Mouse (Mus musculus) CD4-positive helper T cell, adult 2 months (primary cell): ENCODE measurements around the gene Engase.

Experiments
- DNase-seq: peaks from one replicate; pipeline ENCODE4 v3.0.0-alpha.2; 2012; ENCODE audit warnings: low read depth, missing footprints, low spot score

The Engase gene

DNA sequence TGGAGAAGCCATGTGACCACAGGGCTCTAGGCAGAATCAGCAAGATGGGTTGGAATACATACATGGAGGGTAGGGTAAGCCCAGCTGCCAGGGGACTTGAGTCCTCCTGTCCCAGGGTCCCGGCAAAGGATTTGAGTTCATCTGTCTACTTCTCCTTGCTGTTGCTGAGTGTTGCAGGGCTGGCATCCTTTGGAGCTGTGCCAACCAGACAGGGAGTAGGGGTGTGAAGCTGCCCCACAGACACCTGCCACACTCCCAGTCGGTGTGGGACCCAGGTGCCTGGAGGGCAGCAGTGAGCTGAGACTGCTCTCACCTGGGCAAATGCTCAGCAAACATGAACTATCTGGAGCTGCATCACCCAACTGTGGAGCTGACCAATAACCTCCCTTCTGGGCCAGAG is 44.3 kb downstream of the Engase start:
- DNase-seq: no peak

DNA sequence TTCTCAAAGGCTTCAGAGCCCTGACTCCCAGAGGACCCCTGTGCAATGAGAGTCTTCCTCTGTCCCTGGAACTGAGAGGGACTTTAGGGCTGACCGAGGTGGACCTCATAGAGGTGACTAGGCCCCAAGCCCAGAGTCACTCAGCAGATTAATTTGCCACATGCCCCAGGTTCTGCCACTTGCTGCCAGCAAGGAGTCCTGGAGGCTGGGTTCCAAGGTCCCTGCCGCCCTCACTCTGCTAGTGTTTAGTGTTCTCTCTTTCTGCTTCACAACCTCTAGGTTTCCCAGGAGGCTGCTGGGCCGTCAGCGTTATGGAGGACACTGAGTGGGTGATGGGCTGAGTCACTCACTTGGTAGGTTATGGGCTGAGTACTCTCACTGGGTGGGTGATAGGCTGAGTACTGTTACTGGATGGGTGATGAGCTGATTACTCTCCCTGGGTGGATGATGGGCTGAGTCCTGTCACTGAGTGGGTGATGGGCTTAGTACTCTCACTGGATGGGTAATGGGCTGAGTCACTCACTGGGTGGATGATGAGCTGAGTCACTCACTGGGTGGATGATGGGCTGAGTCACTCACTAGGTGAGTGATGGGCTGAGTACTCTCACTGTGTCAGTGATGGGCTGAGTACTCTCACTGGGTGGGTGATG is 47.0 kb downstream of the Engase start:
- DNase-seq: no peak

DNA sequence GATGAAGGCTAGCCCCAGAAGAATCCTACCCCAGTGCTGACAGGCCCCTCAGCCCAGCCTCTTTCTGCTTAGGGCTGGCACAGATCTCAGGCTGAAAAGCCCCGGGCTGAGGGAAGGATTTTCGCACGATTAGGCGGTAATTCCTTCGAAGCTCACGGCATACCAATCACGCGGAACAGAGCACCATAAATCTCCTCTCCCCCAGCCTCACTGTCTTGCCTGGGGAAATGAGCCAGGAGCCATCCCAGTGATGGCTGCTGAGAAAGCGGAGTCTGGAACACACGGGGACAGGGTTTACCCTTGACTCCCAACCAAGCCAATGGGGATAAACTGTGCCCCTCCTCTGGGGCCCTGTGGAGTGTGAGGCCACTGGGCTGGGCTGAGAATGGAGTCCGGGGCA is 48.4 kb downstream of the Engase start:
- no peak for DNase-seq

DNA sequence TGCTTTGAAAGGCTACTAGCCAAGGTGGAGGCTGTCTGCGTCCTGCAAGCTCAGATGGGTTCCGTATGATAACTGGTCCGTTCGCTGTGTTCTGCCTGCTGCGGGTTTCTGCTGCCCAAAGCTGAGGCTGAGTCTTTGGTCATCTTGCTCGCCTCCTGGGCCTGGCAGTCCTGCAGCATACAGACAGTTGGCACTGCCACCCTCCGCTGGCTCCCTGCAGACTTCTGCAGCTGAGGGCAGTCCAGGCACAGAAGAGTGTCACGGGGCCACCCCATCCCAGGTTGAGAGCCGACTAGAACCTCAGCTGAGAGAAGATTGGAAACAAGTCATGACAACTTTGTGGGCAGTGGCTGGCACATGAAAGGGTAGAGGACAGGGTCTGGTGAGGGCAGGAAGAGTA is 52.1 kb downstream of the Engase start:
- no peak for DNase-seq

DNA sequence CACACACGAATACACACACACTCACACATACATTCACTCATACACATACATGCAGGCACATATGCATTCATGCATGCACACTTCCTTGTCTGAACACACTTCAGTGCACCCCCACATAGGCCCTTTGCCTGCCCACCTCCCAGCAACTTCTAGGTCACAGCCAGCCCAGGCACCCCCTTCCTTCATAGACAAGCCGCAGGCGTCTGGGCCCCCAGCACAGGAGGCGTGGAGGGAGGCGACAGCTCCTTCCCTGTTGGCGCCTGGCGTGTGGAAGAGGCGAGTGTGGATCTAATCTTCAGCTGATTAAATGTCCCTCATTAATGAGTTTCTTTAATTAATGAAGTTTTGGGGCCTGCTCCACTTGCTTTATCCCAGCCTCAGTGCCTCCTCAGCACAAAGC is 53.7 kb downstream of the Engase start:
- no peak for DNase-seq

DNA sequence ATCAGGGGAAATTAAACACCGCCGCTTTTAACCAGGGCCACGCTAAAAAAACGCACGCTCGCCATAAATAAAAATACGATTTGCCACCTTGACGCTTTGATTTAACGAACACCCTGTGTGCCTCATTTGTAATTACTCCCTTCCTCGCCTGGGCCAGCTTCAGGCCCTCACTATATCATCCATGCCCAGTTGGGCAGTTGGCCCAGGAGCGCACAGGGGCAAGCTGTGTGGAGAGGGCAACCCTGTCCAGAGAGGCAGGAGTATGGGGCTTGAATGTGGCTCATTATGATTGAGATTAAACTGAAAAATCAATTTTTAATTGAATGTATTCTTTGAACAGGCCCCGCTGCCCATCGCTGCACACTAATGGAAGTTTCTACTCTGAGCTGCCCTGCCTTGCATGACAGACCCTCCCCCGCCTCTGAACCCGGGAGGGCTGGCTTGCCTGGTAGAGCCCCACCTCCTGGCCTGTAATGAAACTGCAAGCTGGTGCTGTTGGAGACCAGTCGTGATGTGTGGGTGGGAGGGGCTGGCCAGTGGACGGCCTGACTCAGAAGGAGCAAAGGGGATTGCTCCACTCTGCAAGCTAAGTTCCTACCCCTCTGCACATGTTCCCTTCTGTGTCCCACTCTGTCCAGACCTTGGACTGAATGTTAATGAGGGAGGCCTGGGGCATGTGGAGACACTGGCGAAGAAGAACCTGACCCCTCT is 57.9 kb downstream of the Engase start:
- DNase-seq: no peak

DNA sequence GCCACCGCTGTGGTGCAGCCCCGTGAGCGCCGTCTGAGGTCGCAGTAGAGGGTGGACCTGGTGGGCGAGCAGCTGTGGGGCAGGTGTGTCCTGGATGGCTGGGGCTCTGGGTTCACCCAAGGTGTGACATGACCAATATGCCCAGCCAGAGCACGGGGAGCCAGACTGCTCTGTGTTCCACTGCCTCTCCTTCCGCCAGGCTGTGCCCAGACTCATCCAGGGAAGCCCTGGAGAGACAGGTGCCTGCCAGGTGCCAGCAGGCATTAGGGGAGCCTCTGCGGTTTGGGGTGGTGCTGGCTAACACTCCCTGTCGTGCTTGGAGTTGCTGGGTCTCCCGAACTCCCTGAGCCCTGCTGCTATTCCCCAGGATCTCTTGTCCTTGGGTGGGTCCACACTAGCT is 61.4 kb downstream of the Engase start:
- no peak for DNase-seq
